Mouse (Mus musculus): ENCODE measurements at regions not wholly inside any gene's neighbourhood (a gene's known extent, or its start where the extent isn't known, plus 50 kb on each side); places are given as distances from the start of the nearest gene placed in this dataset.

DNA sequence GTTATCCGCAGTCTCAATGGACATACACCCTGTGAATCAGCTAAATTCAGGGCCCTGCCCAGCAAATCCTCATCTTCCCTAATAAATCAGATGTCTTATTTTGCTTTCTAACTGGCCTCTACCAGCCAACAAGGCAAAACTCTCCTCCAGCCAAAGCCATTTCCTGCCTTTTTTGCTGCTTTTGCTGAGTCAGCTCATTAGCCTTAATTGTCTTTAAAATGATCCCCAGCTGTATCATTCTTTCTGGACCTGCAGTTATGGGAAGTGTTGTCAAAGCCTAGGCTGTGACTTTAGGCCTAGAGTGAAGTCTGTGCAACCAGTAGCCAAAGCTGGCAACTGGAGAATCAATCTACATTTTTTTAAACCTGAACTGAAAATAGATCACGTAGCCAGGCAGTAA lies 81.4 kb downstream of the Mtpn start:
- DNase-seq (ENCODE audit: low spot score), result no peak

DNA sequence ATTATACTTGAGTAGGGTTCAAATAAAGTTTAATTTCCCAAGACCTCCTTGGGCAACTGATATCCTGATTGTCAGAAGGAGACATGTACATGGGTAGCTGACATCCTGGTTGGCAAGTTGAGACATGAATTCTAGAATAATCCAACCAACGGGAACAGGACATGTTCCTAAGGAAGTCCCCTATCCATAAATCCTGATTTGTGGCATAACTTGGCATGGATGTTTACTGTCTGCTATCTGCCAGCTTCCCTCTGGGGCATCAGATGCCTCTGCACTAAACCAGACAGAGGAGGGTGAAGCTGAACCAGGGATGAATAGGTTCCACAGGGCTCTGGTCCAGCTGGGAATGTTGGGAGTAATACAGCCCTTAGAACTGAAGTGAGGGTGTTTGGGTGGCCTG lies 94.7 kb downstream of the Mtpn start:
- no peak for DNase-seq (ENCODE audit: low spot score)

DNA sequence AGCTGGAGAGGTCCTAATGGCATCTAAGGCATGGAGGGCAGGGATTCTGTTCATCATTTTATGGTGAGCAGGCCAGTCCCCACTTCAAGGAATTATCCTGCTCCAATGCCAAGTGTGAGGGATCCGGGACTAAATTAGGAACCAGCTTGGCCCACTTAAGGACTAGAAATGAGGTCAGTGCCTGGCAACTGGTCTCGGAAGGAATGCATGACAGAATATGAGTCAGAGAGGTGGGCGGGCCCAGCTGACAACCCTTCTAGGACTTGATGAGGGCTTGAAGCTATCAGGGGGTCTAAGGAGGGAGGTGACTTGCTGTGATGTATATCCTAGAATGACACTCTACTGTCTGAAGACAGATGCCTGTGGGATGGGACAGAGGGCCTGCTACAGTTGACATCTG lies 100.4 kb upstream of the Fam180a start:
- no peak for DNase-seq (ENCODE audit: low spot score)

DNA sequence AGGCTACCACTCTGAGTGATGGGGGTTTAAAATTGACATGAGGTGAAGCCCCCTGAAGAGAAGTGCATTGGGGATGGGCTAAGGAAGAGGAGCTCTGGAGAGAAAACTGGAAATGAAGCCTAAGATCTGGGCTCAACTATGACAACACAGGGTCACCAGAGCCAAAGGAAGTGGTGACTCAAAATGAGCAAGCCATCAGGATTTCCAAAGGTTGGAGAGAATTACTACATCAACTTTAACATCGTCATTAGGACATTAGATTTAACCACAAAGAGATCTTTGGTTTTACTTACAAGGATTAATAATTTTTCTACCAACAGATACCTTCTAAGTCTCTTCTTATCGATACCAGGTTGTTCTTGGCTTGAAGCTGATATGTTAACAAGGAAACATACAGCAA lies 98.6 kb upstream of the Fam180a start:
- no peak for DNase-seq (ENCODE audit: low spot score)

DNA sequence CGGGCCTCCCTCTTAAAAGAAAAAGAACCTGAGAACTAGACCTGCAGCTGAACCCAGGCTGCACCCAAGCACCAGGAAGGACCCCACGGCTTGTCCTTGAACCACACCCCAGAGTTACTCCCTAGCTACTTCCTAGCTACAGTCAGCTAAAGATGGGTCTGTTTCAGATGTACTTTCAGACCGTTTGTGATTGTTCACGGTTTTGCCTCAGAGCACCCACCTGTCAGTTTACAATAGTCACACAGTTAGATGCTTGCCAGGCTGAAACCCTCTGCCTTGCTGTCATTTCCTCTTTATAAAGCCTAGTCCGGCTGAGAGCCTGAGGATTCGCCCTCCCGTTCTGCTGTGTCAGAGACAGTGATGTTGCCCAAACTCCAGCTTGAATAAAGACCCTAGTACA lies 95.0 kb upstream of the Fam180a start:
- no peak for DNase-seq (ENCODE audit: low spot score)

DNA sequence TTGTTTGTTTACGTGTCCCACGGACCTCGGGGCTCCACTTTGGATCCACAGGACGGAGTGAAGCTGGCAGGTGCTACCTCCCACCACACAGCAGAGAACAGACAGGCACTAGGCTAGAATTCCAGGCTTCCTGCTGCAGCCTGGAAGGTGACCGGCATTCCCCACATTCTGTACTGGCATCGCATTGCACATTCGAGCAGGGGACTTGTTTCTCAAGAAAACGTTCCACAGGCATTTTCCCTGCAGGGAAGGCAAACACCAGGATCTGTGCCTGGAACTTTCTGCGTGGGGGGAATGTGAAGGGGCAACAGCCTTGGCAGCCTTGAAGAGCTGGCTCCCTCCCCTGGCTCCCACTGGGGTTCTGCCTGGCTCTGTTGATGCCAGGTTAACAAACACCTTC lies 79.1 kb upstream of the Fam180a start:
- DNase-seq (ENCODE audit: low spot score), result no peak

DNA sequence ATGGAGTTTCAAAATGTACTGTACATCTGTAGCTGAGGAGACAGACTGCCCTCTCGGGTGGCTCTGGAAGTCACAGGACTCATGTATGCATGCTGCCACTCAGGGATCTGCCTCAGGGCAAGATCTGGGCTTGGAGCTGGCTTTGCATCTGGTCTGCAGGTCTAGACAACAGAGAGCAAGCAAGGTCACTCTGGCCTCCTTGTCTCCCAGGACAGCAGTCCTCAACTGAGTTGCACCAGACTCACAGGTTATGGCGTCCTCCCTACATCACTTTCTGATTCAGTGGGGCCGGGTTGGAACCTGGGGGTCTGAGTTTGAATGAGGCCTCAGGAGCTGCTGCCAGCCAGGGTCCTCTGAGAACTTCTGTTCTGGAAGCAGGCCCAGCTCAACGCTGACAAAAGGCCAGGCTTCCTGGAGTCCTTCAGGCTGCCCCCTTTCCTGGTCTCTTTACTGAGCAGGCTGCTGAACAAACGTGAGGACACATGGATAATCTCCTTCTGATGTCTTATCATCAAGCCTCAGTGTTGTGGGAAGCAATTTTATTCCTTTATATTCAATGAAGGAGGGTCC lies 77.5 kb upstream of the Fam180a start:
- DNase-seq (ENCODE audit: low spot score), result no peak

DNA sequence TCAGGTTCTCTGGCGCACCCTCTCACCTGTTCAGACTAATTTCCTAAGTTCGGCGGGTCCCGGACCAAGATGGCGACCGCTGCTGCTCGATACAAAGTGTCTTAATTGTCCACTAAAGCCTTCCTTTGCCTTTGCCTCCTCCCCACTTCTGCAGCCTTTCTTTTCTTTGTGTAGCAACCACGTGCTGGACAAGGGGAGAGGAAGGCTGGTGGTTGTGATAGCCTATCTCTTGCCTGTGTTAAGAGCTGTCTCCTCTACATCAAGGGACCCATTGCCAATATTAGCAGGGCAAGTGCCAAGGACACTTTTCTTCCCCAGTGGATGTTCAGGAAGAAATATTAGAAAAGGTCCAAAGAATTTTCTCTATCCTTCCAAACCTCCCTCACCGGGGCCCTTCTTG lies 69.8 kb upstream of the Fam180a start:
- DNase-seq (ENCODE audit: low spot score), result no peak

DNA sequence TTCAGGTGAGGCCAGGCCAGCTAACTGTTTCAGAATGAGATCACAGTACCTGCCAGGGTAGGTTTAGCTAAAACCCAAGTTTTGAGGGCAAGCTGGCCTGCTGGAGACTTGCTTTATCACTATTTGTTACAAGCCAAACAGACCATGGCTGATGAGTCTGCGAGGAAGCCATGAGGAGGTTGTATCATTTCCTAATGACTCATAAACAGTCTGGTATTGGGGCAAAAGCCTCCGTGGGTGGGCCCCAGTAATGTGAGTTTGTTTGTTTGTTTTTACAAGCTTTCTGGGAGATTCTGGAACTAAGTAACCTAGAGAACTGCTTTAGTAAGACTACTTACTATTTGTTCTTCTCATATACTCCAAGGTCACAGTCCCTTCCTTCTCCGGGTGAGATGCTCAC lies 62.9 kb upstream of the Fam180a start:
- DNase-seq (ENCODE audit: low spot score), result no peak

DNA sequence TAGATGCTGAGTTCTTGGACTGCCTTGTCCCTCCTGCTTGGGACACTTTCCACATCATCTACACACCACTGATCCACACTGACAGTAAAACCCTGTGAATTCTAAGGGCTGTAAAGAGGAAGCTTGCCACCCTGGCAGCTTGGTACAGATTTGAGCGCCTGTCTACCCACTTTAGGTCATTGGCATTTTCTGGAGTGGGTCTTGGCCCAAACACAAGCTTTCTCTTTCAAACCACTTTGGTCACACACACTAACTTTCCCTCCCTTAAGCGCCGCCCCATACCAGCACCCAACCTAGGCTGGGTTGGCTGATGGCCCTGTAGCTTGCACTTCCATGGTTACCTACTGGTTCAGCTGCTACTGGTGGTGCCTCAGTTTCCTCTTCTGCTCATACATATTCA lies 55.6 kb upstream of the Fam180a start:
- no peak for DNase-seq (ENCODE audit: low spot score)

DNA sequence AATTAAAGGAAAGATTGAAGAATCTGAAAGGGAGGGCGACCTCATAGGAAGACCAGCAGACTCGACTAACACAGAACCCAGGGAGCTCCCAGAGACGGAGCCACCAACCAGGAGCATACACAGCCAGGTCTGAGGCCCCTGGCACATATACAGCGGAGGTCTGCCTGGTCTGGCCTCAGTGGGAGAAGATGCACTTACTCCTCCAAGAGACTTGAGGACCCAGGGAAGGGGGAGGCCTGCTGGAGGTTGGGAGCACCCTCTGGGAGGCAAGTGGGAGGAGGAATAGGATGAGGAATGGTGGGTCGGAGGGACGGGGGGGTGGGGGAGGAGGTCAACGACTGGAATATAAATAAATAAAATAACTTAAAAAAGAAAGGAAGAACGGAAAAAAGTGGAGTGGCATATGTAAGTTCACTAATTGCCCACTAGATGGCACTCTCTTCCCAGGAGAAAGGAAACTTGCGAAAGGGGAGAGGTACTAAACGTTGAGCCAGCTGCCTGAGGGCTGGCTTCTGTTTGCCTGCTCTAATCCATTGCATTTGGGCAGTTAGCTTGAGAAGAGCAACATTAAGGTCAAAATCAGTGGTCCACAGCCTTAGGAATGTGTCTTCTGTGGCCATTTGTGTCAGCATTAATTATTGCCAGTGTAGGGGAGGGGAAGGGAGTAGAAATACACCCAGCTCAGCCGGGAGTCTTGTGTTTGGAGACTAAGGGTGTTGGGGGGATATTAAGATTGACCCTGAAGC lies 55.0 kb upstream of the Fam180a start:
- peak; percentile 59 for DNase-seq (ENCODE audit: low spot score)

DNA sequence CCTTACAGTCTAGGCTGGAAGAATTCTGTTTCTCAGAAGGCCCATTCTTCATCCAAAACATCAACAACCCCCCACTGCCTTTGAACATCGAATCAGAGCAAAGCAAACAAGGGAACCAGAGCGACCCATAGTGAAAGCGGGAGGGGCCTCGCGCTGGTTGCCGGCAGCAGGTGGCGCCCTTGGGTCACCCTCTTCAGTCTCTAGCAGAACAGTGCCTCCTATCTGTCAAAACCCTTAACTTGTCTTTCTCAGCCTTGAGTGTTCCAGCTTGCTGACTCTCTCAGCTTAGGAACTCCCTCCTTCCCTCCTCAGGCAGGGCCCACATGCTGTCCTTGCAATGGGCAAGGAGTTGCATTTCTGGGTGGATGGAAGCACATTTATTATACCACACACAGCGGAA lies 53.9 kb upstream of the Fam180a start:
- DNase-seq (ENCODE audit: low spot score), result peak; percentile 84

DNA sequence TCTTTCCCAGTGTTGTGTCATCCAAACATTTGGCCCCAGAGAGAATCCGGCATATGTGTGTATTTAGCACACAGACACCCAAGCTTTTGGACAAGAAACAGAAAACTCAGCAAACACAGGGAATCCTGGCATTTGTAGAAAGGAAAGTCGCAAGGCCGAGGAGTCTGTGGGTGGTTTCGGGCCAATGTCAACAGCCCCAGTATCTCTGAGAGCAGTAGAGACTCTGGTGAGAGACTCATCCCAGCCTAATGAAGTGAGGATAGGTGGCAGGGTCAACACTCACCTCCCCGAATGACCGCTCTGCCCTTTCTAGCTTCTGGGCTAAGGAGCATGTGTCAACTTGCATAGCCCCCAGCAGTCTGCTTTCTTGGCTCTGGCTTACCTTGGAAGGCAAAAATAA lies 52.9 kb upstream of the Fam180a start:
- no peak for DNase-seq (ENCODE audit: low spot score)

DNA sequence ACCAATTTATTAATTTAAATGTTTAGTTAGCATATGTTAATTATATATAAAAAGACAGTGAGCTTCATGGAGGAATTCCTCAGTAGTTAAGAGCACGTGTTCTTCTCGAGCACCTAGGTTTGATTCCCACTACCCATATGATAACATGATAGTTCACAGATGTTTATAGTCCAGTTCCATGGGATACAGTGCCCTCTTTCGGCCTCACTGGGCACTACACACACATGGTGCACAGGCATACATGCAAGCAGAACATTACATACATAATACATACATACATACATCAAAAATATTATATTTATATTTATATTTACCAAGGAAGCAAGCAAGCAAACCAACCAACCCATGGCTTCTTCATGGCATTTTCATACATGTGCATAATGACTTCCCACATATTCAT lies 51.6 kb upstream of the Fam180a start:
- DNase-seq (ENCODE audit: low spot score), result no peak

DNA sequence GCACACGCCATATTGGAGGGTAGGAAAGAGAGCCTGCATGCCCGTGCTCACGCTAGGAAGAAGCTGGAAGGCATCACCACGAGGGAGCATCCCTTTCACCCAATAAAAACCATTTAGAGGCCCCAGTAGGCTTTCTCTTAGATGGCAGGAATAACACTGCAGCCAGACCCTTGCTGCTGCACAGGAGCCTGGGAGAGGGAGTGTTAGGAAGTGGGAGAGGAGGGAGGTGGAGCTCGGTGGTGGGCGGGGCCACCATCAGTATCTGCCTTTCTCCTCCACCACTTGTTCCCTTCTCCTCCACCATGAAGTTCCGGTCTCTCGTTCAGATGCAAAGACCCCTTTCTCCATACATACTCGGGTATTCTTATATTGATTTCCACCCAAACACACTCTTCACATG lies 50.6 kb upstream of the Fam180a start:
- no peak for DNase-seq (ENCODE audit: low spot score)

Measured in thymus, postnatal 0 days (tissue).